Mouse (Mus musculus) layer of hippocampus, postnatal 10 days (tissue): ENCODE results near the gene Gm7861. TPM values are rescaled to one million over a fixed set of nuclear protein-coding genes. Genes with fewer than 3 reads are reported as not detected.
"Not testable (repeated sequence)": the region's sequence is repeated elsewhere in the genome, so short reads cannot be mapped to it uniquely, and the experiment has no call there.

Experiments
- DNase-seq, 2 experiments: peaks; one replicate each; pipeline ENCODE4 v3.0.0; 2021; ENCODE audit warnings: low spot score in 2 of 2
- long read RNA-seq: library from polyadenylated mRNA; stranded (forward); transcript quantifications from one replicate; pipeline ENCODE4 v2.0.0, GENCODE M21; 2023
- total RNA-seq, 2 experiments: library from RNA; stranded (reverse); gene quantifications; 2 replicates each; pipeline ENCODE4 v1.2.3; 2021

Gene Gm7861
- not detected for total RNA-seq
- long read RNA-seq, partial matches to known transcripts, result 0 of 1 reads
- long read RNA-seq, other reads (novel, unspliced or antisense), result 1 of 1 reads

GRCm38 (mm10) chr8:21594408-21594807 is at the start of gene Gm7861:
Gm7861 (minus strand) TSS chr8:21594508.
- not testable (repeated sequence) for DNase-seq

- not testable (repeated sequence) for DNase-seq
Measured at GRCm38 (mm10) chr8:21617883-21618282, 23.6 kb upstream of the Gm7861 start, which contains the start of gene Defa26. Defa26 (plus strand) TSS chr8:21618183.

- not testable (repeated sequence) for DNase-seq
Measured at GRCm38 (mm10) chr8:21582706-21583105, 11.6 kb downstream of the Gm7861 start, which contains the start of gene Defa28. Defa28 (plus strand) TSS chr8:21583006.

GRCm38 (mm10) chr8:21565086-21565485 is 29.2 kb downstream of the Gm7861 start, which contains the start of gene Defa37:
Defa37 (plus strand) TSS chr8:21565386.
- DNase-seq, result not testable (repeated sequence)

Other genes with a start within 250 kb of the Gm7861 start
- not detected for gene Defa2, start 216.0 kb downstream of the Gm7861 start, total RNA-seq
- gene Defa33, start 202.7 kb downstream of the Gm7861 start, total RNA-seq, result not detected
- gene Defa36, start 167.1 kb downstream of the Gm7861 start, total RNA-seq, result not detected
- gene Gm7849, start 137.9 kb downstream of the Gm7861 start, total RNA-seq, result not detected
- not detected for gene Defa20, start 85.2 kb downstream of the Gm7861 start, total RNA-seq
- not detected for gene Defa32, start 65.5 kb downstream of the Gm7861 start, total RNA-seq
- not detected for gene Defa37, start 29.1 kb downstream of the Gm7861 start, total RNA-seq
- not detected for gene Defa28, start 11.5 kb downstream of the Gm7861 start, total RNA-seq
- not detected for gene Defa26, start 23.7 kb upstream of the Gm7861 start, total RNA-seq
- gene Defa17, start 61.3 kb upstream of the Gm7861 start, total RNA-seq, result not detected
- gene Defa34, start 71.3 kb upstream of the Gm7861 start, total RNA-seq, result not detected
- gene AY761184, start 109.1 kb upstream of the Gm7861 start, total RNA-seq, result not detected
- not detected for gene Defa24, start 140.0 kb upstream of the Gm7861 start, total RNA-seq
- not detected for gene Defb50, start 229.0 kb upstream of the Gm7861 start, total RNA-seq
- not detected for gene Defb2, start 245.4 kb upstream of the Gm7861 start, total RNA-seq